Mouse (Mus musculus) spleen, postnatal 4 days (tissue): Measurements from ENCODE around the gene Zfp524.
"Not testable (repeated sequence)": the region's sequence is repeated elsewhere in the genome, so short reads cannot be mapped to it uniquely, and the experiment has no call there.

Experiments used
- DNase-seq, 2 experiments: peaks; one replicate each; pipeline ENCODE4 v3.0.0; 2022; ENCODE audit warnings: low spot score in 2 of 2

Gene Zfp524

DNA sequence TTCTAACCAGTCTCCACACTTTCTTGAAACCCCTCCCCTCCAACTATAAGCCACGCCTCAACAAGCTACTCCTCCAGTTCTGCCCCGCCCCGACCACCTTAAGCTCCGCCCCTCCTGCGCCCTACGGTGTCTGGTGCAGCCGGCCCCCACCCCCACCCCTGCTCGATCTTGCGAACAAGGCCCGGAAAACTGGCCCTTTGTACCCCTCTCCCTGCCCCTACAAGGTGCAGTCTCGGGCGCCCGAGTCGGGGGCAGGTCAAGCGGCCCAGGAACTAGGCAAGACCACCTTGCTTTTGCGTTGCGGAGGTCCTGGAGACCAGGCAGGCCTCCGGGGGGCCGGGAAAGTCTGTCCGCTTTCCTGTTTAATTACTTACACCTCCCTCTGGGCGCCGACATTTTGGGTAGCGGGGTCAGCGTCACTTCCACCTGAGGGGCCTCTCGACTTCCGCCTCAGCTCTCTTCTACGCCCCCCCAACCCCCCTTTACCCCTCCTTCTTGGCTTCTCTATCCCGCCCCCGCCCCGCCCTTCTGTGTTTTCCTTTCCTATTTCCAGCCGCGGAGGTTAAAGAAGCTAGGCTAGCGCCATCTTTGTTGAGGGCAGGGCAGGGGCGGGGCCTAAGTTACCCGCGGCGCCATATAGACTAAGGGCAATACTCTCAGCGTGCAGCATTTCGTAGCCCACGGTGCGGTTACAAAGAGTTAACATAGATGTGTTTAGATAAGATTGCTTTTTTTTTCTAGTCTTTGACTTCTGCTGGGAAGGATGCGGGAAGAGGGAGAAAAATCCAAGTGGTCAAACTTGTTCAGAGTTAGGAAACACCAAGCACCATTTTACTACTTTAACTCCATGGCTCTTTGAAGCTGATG is at the start of gene Zfp524, which contains the start of gene Fiz1:
Zfp524 (plus strand) TSS at position 165 of the 867 bp plus-strand sequence.
Fiz1 (minus strand) TSS at position 447 of the 867 bp plus-strand sequence.
- DNase-seq = peak; percentile 96 to 97

- DNase-seq = no peak
Measured at GRCm38 (mm10) chr7:4964988-4965387, 49.2 kb upstream of the Zfp524 start.

- no peak for DNase-seq
Measured at GRCm38 (mm10) chr7:4971068-4971467, 43.1 kb upstream of the Zfp524 start, which contains the start of gene Sbk3. Gene Sbk3 (minus strand): TSS chr7:4971168.

DNA sequence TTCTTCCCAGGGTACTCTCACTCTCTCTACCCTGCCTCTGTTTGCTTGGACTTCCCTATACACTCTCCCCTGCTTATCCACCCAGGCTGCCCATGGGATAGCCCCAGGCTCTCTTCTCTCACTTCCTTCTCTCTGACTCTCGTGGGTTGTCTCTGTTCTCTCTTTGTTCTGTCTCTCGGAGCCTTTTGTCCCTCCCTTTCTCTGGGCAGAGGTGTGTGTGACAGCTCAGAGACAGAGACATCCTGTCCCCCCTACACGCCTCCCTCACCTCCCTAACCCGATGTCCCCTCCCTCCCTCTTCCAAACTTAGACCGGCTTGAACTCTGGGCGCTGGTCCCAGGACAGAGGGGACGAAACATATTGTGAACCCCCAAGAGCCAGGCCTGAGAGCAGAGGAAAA is 42.5 kb upstream of the Zfp524 start:
- DNase-seq = no peak

GRCm38 (mm10) chr7:4972321-4973047 is 41.7 kb upstream of the Zfp524 start:
- no peak for DNase-seq

GRCm38 (mm10) chr7:4975455-4975854 is 38.8 kb upstream of the Zfp524 start:
- no peak for DNase-seq

DNA sequence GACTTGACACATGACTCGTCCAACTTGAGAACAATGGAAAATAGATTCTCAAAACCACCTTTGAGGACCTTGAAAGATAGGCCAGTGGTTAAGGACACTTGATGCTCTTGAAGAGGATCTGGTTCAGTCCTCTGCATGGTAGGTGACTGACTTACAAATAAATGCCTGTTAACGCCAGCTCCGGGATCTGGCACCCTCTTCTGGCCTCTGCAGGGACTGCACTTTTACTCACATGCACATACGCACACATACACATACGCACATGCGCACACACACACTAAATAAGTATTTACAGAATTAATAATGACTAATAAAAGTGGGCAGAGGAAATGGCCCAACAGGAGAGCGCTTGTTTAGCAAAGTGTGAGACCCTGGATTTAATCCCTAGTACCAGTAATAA is 37.4 kb upstream of the Zfp524 start:
- DNase-seq = no peak

DNA sequence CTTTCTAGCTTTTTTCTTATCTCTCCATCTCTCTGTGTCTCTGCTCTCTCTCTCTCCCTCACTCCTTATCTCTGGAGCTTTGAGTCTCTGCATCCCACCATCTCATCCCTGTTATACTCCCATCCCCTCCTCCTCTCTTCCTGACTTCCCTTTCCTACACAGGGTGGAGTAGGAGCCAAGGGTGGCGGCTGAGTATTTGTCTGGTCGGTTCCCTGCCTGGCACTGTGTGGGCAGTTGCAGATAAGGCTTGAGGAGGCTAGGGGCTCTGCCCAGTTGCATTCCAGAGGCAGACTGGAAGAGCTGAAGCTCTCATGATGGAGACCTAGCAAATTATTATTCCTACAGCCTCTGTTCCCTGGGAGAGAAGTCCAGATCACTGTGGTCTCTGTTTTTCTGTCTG is 26.0 kb upstream of the Zfp524 start:
- DNase-seq = no peak

DNA sequence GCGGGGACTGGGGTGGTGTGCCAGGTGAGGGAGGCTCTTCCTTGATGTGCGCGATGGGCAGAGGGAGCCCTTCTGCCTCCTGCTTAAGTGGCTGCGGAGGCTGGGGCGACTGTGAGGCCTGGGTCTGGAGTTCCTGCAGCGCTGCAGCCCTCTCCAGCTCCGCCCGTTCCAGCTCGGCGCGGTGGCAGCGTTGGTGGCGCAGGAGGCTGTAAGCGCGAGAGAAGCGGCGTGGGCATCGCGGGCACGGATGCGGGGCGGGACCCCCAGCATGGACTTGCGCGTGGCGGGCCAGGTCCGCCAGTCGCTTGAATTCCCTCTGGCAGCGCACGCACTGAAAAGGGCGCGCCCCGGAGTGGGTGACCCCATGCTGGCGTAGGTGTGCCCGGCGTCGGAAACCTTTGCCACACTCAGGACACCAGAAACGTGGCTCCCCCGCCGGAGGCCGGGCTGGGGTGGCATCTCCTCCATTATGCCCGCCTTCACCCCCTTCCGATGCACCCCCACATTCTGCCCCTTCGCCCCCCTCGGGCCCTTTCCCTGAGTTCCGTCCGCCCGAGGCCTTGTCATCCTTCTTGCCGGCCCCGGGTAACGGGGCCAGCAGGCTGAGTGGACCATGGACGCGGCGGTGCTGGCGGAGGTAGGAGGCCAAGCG is 20.7 kb upstream of the Zfp524 start:
- DNase-seq = no peak

DNA sequence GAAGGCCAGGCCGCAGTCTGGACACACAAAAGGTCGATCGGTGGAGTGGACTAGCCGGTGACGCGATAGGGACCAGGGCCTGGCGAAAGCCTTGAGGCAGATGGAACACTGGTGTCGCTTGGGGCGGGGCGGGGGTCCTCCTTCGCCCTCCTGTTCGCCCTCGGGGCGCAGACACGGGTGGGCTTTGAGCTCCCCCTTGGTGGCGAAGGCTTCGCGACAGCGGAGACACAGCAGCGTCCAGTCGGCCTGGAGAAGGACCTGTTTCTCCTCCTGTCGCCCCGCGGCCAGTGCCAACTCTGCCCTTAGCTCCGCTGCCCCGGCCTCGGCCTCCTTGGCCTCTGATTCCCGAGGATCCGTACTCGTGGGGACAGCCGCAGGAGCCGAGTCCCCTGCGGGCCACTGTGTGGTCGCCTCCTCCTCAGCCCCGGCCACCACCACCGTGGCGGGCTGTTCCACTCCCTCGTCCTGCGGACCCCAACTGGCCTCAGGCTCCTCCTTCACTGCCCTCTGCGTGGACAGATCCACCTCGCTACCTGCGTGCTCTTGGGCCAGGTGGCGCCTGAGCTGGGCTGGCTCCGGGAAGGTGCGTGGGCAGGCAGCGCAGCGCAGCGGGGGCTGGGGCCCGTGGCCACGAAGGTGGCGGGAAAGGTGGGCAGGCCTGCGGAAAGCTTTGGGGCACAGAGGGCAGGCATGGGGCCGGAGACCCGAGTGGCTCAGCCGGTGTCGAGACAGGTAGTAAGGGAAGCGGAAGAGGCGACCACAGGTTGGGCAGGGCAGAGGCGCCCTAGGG is 20.0 kb upstream of the Zfp524 start:
- DNase-seq = no peak

DNA sequence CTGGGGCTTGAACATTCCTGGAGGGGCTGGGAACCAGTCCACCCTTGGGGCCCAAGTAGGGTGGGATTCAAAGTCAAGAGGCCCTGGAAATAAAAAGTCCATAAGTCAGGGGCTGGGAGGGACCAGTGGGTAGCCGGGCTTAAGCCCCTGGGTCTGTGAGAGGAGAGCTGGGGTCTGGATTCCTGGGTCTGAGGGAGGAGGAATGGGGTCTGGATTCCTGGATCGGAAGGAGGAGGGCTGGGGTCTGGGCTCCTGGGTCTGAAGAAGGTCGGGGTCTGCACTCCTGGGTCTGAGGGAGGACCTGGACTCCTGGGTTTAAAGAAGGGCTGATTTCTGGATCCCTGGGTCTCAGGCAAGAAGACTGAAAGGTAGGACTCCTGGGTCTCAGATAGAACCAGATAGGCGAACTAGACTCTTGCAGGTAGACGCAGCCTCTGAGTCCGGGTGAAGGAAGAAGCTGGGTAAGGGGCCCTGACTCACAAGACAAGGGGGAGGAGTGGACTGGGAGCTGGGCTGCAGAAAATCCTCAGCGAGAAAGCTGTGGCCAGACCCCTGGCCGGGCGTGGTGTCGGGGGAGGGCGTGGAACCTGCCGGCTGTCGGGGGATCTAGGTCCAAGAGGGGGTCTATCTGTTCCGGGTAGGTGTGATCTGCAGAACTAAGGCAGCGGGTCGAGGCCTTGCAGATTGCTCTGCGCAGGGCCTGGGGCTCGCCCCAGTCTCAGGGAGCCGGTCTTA is 18.8 kb upstream of the Zfp524 start:
- no peak for DNase-seq

GRCm38 (mm10) chr7:4996003-4996895 is 18.0 kb upstream of the Zfp524 start, which contains the start of gene Zfp579:
Gene Zfp579 (minus strand): TSS chr7:4996158.
- DNase-seq = peak; percentile 75 to 86

- no peak for DNase-seq
Measured at GRCm38 (mm10) chr7:4996934-4997333, 17.3 kb upstream of the Zfp524 start.

DNA sequence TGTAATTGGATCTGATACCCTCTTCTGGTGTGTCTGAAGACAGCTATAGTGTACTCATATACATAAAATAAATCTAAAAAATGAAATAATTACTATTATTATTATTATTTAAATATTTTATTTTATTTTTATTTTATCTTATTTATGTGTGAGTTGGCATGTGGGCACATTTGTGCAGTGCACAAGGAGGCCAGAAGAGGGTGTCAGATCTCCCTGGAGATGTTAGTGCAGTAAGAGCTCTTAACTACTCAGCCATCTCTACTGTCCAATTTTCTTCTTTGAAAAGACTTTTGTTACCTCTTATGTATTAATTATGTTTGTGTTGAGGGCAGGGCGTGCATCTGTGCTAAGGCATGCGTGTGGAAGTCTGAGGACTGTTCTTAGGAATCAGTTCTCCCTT is 14.3 kb upstream of the Zfp524 start:
- no peak for DNase-seq

GRCm38 (mm10) chr7:5002876-5003275 is 11.3 kb upstream of the Zfp524 start:
- DNase-seq = not testable (repeated sequence)

- no peak for DNase-seq
Measured at GRCm38 (mm10) chr7:5008229-5008628, 6.0 kb upstream of the Zfp524 start.

- no peak for DNase-seq
Measured at GRCm38 (mm10) chr7:5012681-5013513, 1.3 kb upstream of the Zfp524 start.

- peak; percentile 88 to 94 for DNase-seq
Measured at GRCm38 (mm10) chr7:5015118-5016001, 1.1 kb downstream of the Zfp524 start, which contains the start of gene Gm44973. Gene Gm44973 (plus strand): TSS chr7:5015496.
